Mouse (Mus musculus): Measurements from ENCODE around the gene Majin. TPM values are rescaled to one million over a fixed set of nuclear protein-coding genes. Genes with fewer than 3 reads are reported as not detected.
A peak's percentile ranks its signal among the peaks of the same experiment; 100 is the strongest.

The Majin gene
- not detected for total RNA-seq (2021)

- DNase-seq, result no peak
- intact Hi-C loops (cut with DNase I), result no loop called here
These were observed at the start of gene Majin for GRCm38 (mm10) chr19:6184131-6184530. TSS of gene Majin (plus strand) at chr19:6184388.

GRCm38 (mm10) chr19:6136397-6136796, 47.8 kb upstream of the Majin start:
- no peak for DNase-seq
- intact Hi-C loops (cut with DNase I), result no loop called here

GRCm38 (mm10) chr19:6139701-6140100, 44.5 kb upstream of the Majin start:
- no peak for DNase-seq
- intact Hi-C loops (cut with DNase I), result loop anchor here (5.0 kb wide), 1 partner anchor 193 kb away; the partner anchor contains the start of gene Men1

- intact Hi-C loops (cut with DNase I), result loop anchor here (5.0 kb wide), 1 partner anchor 192 kb away; the partner anchor contains the start of gene Men1
- DNase-seq, result no peak
These were observed 43.9 kb upstream of the Majin start for GRCm38 (mm10) chr19:6140374-6140677.

- peak; percentile 94 to 95 for DNase-seq
- intact Hi-C loops (cut with DNase I), result loop anchor here (1.0 to 5.0 kb wide), 2 partner anchors 94 to 191 kb away; partner anchors contain the start of genes Men1 and Ppp2r5b
These were observed 43.4 kb upstream of the Majin start, which contains the start of gene Batf2 for GRCm38 (mm10) chr19:6140678-6141393. TSS of gene Batf2 (plus strand) at chr19:6140983.

- intact Hi-C loops (cut with DNase I), result loop anchor here (1.0 to 5.0 kb wide), 2 partner anchors 94 to 191 kb away; partner anchors contain the start of genes Men1 and Ppp2r5b
- peak; percentile 85 to 86 for DNase-seq
These were observed 42.8 kb upstream of the Majin start, which contains the start of gene Arl2 for GRCm38 (mm10) chr19:6141394-6141749. TSS of gene Arl2 (minus strand) at chr19:6141548.

- intact Hi-C loops (cut with DNase I), result loop anchor here (5.0 kb wide), 1 partner anchor 187 kb away; the partner anchor contains the start of gene Men1
These were observed 39.3 kb upstream of the Majin start for GRCm38 (mm10) chr19:6144842-6145241.

GRCm38 (mm10) chr19:6155174-6155573, 29.0 kb upstream of the Majin start:
- no peak for DNase-seq

More at GRCm38 (mm10) chr19:6144842-6145241, 39.3 kb upstream of the Majin start:
- no peak for DNase-seq

GRCm38 (mm10) chr19:6156372-6156771, 27.8 kb upstream of the Majin start:
- DNase-seq, result no peak
- intact Hi-C loops (cut with DNase I), result no loop called here

More at GRCm38 (mm10) chr19:6155174-6155573, 29.0 kb upstream of the Majin start:
- intact Hi-C loops (cut with DNase I), result no loop called here

GRCm38 (mm10) chr19:6157220-6157619, 27.0 kb upstream of the Majin start:
- intact Hi-C loops (cut with DNase I), result no loop called here

GRCm38 (mm10) chr19:6163872-6164547, 20.2 kb upstream of the Majin start:
- intact Hi-C loops (cut with DNase I), result no loop called here
- DNase-seq, result peak; percentile 35 to 50

More at GRCm38 (mm10) chr19:6157220-6157619, 27.0 kb upstream of the Majin start:
- DNase-seq, result no peak

DNA sequence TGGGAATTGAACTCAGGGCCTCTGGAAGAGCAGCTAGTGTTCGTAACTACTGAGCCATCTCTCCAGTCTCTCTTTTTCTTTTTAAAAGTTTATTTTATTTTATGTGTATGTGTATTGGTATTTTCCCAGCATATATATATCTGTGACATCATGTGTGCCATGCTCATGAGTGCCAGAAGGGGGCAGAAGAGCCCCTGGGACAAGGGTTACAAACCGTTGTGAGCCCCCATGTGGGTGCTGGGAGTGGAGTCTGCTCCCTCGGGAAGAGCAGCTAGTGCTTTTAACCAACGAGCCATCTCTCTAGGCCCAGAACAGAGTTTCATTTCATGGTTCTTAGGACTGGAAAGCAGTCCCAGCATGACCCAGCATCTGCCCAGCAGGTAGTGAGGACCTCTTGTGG, 17.4 kb upstream of the Majin start:
- intact Hi-C loops (cut with DNase I), result no loop called here
- no peak for DNase-seq

GRCm38 (mm10) chr19:6171215-6171614, 13.0 kb upstream of the Majin start:
- no peak for DNase-seq
- intact Hi-C loops (cut with DNase I), result no loop called here

DNA sequence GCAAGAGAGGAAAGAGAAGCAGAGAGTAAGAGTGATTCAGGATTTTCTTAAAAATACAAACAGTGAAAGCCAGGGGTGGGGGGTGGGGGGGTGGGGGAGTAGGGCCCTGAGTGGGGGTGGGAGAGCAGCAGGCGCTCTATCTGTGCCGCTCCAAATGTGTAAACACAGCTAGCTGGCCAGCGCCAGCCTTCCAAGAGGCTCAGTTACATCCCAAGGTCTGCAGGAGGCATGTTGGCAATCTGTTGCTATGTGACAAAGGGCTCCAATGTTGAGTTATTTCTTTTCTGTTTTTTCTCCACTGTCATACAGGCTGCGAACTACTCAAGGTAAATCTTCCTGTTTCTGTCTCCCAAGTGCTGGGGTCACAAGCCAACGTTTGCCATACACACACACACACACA, 9.4 kb upstream of the Majin start:
- DNase-seq, result no peak
- intact Hi-C loops (cut with DNase I), result no loop called here

DNA sequence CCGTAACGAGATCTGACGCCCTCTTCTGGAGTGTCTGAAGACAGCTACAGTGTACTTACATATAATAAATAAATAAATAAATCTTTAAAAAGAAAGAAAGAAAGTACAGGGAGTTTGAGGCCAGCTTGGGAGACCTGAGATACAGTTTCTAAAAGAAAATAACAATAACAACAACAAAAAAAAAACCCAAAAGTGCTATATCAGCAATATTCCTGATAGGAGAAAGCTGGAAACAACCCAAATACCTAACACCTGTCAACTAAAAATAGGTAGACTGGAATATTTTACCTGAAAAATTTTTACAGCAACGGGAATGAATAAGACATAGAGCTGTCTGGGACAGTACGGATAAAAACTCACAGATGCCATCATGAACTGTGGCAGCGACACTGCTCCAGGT, 5.4 kb upstream of the Majin start:
- intact Hi-C loops (cut with DNase I), result no loop called here
- DNase-seq, result no peak

- intact Hi-C loops (cut with DNase I), result no loop called here
- no peak for DNase-seq
These were observed 2.6 kb upstream of the Majin start for GRCm38 (mm10) chr19:6181629-6182028.

DNA sequence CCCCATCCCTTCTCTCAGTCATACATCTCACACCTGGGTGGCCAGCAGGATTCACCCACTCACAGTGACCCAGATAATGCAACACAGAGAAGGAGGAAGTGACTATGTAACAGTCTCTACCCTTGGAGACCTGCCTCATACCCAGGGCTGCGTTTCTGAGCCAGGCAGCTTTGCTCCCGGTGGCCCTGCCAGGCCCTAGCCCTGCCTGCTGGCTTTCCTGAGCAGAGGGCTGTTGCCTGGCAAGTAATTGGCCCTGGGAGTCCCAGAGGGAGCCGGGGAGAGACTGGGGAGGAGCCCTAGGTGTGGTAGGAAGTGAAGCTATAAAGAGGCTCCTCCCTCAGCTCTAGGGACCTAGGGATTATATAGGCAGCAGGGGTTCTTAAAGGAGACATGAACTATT, 1.7 kb upstream of the Majin start:
- no peak for DNase-seq
- intact Hi-C loops (cut with DNase I), result no loop called here

GRCm38 (mm10) chr19:6204265-6204664, 20.1 kb downstream of the Majin start:
- no peak for DNase-seq
- intact Hi-C loops (cut with DNase I), result no loop called here

- DNase-seq, result no peak
- intact Hi-C loops (cut with DNase I), result no loop called here
These were observed 22.5 kb downstream of the Majin start for GRCm38 (mm10) chr19:6206716-6207115.

DNA sequence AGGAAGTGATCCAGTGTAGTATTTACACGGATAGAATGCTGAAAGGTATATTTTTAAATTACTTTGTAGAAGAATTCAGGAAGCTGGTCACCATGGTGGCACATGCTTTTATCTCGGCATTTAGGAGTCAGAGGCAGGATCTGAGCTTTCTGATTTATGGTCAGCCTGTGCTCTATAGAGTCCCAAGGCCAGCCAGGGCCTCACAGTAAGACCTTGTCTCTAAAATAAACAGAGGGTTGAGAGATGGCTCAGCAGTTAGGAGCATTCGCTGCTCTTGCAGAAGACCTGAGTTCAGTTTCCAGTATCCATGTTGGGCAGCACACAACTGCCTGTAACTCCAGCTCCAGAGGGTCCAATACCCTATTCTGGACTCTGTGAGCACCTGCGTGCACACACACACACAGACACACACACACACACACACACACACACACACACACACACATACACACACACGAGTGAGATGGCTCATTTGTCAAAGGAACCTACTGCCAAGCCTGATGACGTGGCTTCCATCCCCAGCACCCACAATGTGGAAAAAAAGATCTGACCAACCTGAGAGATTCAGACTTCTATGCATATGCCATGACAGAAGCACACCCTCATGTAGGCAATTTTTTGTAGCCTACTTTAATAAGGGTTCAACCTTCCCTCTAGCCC, 32.0 kb downstream of the Majin start:
- intact Hi-C loops (cut with DNase I), result no loop called here
- no peak for DNase-seq

- intact Hi-C loops (cut with DNase I), result no loop called here
- DNase-seq, result no peak
These were observed 34.4 kb downstream of the Majin start for GRCm38 (mm10) chr19:6218606-6219005.

Data from heart, postnatal 10 days (tissue).